Mouse (Mus musculus): Measurements from ENCODE around the gene Igf2r. TPM values are rescaled to one million over a fixed set of nuclear protein-coding genes. Genes with fewer than 3 reads are reported as not detected.

The Igf2r gene
- polyA plus RNA-seq (2017; shearing (Covaris generic)): 31.1 TPM

GRCm38 (mm10) chr17:12769380-12769921 is at the start of gene Igf2r:
Gene Igf2r (minus strand): TSS chr17:12769664.

GRCm38 (mm10) chr17:12675646-12676045 is 93.8 kb downstream of the Igf2r start, which contains the start of gene Slc22a1:
Gene Slc22a1 (minus strand): TSS chr17:12675829.

Other genes starting within 250 kb of the Igf2r start
- 4.2 TPM for gene Slc22a2, start 185.5 kb downstream of the Igf2r start, polyA plus RNA-seq (2017; shearing (Covaris generic))
- 0.15 TPM for gene Slc22a1, start 93.8 kb downstream of the Igf2r start, polyA plus RNA-seq (2017; shearing (Covaris generic))
- 0.29 TPM for gene Mas1, start 98.5 kb upstream of the Igf2r start, polyA plus RNA-seq (2017; shearing (Covaris generic))
- gene Mrgprh, start 106.4 kb upstream of the Igf2r start, polyA plus RNA-seq (2017; shearing (Covaris generic)): not detected
- 0.82 TPM for gene Pnldc1, start 140.6 kb upstream of the Igf2r start, polyA plus RNA-seq (2017; shearing (Covaris generic))
- 232 TPM for gene Tcp1, start 146.0 kb upstream of the Igf2r start, polyA plus RNA-seq (2017; shearing (Covaris generic))
- gene Mrpl18, start 146.7 kb upstream of the Igf2r start, polyA plus RNA-seq (2017; shearing (Covaris generic)): 127 TPM
- 0.72 TPM for gene Acat3, start 170.9 kb upstream of the Igf2r start, polyA plus RNA-seq (2017; shearing (Covaris generic))
- gene Acat2, start 191.1 kb upstream of the Igf2r start, polyA plus RNA-seq (2017; shearing (Covaris generic)): 42.8 TPM
- 30.7 TPM for gene Wtap, start 224.5 kb upstream of the Igf2r start, polyA plus RNA-seq (2017; shearing (Covaris generic))
- gene Sod2, start 237.2 kb upstream of the Igf2r start, polyA plus RNA-seq (2017; shearing (Covaris generic)): 123 TPM